Mouse (Mus musculus): ENCODE data around the gene Ribc1. TPM values are rescaled to one million over a fixed set of nuclear protein-coding genes. Genes with fewer than 3 reads are reported as not detected.

The Ribc1 gene
- 0.82 and 1.1 TPM in 2 replicates for polyA plus RNA-seq (2012)

GRCm38 (mm10) chrX:152016151-152017145 is at the start of gene Ribc1, which contains the start of gene Smc1a:
Ribc1 (minus strand) TSS chrX:152016295.
Smc1a (plus strand) TSS chrX:152016428.

GRCm38 (mm10) chrX:152001737-152002710 is 14.1 kb downstream of the Ribc1 start, which contains the start of gene Hsd17b10:
Hsd17b10 (plus strand) TSS chrX:152001845.

Other genes with a start within 250 kb of the Ribc1 start
- gene Huwe1, start 215.5 kb downstream of the Ribc1 start, polyA plus RNA-seq (2012) = 23.0 and 34.4 TPM in 2 replicates
- gene Hsd17b10, start 14.4 kb downstream of the Ribc1 start, polyA plus RNA-seq (2012) = 39.4 and 48.6 TPM in 2 replicates
- gene Smc1a, start 133 bp upstream of the Ribc1 start, polyA plus RNA-seq (2012) = 11.4 and 23.5 TPM in 2 replicates
- 19.0 and 21.4 TPM in 2 replicates for gene Iqsec2, start 128.0 kb upstream of the Ribc1 start, polyA plus RNA-seq (2012)
- gene Kdm5c, start 216.7 kb upstream of the Ribc1 start, polyA plus RNA-seq (2012) = 60.9 and 86.7 TPM in 2 replicates

Measured in megakaryocyte-erythroid progenitor cell, adult 5 weeks (primary cell).